Mouse (Mus musculus) B cell, adult 2 months (primary cell): ENCODE data around the gene Cklf.
"Not testable (repeated sequence)": the region's sequence is repeated elsewhere in the genome, so short reads cannot be mapped to it uniquely, and the experiment has no call there.

ENCODE experiments used
- DNase-seq, 2 experiments: peaks; one replicate each; pipeline ENCODE4 v3.0.0; 2022

The Cklf gene

GRCm38 (mm10) chr8:104250439-104251367 is at the start of gene Cklf:
Gene Cklf (plus strand): TSS chr8:104250861.
- peak; percentile 89 to 90 for DNase-seq

DNA sequence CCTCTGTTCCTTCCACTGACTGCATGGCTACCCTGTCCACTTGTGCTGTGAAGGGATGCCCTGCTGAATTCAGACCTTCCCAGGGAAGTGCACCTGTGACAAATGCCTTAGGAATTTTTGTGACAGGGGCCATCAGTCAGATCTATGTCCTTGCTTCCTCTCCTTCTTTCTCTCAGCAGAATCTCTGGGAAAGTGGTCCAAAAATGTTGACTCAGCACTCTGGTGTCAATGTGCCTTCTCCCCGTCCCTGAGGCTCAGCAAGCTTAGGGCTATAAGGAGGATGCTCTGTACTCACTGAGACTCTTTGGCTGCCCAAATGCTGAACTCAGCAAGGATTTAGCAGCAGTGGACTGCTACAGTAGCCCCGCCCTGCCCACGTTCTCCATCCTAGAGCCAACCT is 49.0 kb upstream of the Cklf start:
- no peak for DNase-seq

DNA sequence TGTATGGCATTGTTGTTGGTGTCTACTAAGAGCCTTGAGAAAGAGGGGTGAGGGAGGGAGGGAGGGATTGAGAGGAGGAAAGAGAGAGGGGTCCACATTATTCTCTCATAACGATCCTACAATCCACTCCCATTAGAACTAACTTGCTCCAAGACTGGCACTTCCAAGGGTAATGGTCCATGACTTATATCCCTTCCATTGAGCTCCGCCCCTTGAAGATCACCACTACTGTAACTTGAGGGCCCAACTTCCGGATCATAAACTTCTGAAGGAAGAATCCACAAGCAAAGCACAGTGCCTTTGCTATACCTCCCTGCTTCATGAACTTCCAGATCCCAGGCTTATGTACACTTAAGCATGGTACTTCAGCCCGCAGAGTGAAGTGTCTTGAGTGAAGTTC is 48.3 kb upstream of the Cklf start:
- DNase-seq: no peak

DNA sequence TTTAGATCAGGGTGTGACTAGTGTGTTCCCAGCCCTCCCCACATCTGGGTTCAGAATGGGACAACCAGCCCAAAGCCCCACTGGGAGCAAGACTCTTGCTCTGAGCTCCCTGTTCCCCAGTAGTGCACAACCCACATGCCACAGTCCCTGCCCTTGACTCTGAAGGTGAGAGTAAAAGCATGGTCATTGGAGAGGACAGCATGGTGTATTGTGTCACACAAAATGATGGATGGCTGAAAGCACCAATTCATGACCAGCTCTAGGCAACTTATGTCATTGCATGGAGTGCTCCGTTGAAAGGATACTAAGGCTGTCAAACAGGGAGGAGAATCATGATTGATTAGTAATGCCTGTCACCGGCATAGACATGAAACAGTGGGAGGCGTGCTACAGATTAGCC is 45.4 kb upstream of the Cklf start:
- no peak for DNase-seq

DNA sequence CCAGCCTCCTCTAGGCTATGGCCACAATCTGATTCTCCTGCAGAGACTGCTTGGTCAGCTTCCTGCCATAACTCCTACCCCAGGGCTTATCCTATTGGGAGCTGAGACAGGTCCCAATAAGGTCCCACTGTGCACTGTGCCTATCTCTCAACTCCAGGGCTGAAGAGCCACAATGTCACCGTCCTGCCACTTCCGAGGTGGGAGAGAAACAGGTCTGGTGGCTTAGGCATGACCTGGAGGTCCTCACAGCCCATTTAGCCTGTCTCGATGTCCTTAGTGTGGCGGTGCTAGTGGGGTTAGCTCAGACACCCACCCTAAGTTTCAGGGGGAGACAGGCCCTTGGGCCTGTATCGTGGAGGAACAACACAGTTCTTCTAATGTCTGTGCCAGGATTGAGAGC is 33.1 kb upstream of the Cklf start:
- DNase-seq: no peak

DNA sequence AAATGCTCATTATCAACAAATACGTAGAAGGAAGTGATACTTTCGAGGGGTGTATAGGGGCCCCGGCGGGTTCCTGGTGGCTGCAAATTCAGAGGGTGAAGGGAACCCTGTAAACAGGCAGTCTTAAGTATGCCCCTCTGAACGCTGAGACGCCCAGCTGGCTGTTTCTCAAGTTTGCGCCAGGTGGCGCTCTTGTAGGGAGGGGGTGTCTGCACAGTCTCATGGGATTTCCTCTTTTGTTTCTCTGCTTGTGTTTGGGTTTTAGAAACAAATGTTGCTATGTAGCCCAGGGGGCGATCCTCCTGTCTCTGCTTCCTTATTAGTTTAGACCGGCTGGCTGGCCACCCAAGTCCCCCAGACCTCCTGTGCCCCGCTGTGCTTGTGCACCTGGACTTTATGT is 31.6 kb upstream of the Cklf start:
- DNase-seq: peak; percentile 82

DNA sequence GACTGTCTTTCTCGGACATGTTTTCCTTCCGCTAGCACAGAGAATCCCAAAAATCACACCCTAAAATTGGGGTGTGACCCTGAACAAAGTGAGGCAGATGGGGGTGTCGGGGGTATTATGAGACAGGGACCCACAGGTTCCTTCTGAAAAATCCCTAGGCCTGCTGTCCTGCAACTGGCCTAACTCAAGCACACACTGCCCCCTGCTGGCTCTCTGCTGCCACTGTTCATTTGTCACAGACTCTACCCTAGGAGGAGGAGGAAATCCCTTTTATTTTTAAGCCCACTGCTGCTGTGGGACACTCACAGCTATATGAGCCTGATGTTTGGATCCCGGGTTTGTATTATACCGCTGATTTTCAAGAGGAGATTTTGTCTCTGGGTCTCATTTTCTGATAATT is 30.9 kb upstream of the Cklf start:
- peak; percentile 83 to 84 for DNase-seq

GRCm38 (mm10) chr8:104227048-104227447 is 23.6 kb upstream of the Cklf start:
- DNase-seq: no peak

DNA sequence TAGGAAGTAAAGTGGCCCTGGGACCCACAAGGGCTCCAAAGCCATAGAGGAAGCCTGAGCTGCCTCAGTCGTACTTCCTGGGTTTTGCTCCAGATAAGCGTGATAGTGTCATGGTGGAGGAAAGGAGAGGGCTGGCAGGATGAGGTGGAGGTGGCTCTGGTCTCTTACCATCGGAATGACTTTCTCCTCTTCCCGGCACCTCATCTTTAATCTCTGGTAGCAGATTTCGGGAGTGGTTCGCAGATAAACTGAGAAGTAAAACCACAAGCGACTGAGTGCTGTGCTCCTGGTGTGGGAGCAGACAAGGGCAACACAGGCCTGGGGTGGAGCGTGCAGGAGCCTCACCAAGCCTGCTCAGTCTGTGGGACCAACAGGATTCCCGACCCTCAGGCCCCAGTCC is 20.3 kb upstream of the Cklf start:
- no peak for DNase-seq

GRCm38 (mm10) chr8:104232039-104232438 is 18.6 kb upstream of the Cklf start:
- DNase-seq: no peak

GRCm38 (mm10) chr8:104232919-104233318 is 17.7 kb upstream of the Cklf start:
- DNase-seq: peak; percentile 32 to 34

GRCm38 (mm10) chr8:104234573-104234972 is 16.1 kb upstream of the Cklf start:
- DNase-seq: no peak

DNA sequence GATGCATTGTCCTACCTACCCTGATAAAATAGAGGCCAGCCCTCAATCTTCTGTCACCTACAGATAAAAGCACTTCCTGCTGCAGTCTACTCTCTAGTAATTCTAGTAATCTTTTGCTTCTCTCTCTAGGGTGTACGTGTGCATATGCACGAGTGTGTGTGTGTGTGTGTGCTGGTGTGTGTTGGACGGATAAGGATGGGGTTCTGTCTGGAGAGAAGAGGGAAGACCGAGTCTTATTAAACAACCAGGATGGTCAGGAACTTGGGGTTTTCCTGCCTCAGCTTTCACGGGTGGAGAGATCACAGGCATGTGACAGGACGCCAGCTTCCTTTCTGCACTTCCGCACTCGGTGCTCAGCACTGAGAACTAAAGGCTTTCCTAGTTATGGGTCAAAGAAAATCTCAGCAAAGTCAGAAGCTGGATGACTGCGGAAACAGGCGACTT is 11.2 kb upstream of the Cklf start:
- DNase-seq: peak; percentile 55

- no peak for DNase-seq
These were observed 8.5 kb upstream of the Cklf start for GRCm38 (mm10) chr8:104242038-104242644.

GRCm38 (mm10) chr8:104246621-104247020 is 4.0 kb upstream of the Cklf start:
- DNase-seq: no peak

DNA sequence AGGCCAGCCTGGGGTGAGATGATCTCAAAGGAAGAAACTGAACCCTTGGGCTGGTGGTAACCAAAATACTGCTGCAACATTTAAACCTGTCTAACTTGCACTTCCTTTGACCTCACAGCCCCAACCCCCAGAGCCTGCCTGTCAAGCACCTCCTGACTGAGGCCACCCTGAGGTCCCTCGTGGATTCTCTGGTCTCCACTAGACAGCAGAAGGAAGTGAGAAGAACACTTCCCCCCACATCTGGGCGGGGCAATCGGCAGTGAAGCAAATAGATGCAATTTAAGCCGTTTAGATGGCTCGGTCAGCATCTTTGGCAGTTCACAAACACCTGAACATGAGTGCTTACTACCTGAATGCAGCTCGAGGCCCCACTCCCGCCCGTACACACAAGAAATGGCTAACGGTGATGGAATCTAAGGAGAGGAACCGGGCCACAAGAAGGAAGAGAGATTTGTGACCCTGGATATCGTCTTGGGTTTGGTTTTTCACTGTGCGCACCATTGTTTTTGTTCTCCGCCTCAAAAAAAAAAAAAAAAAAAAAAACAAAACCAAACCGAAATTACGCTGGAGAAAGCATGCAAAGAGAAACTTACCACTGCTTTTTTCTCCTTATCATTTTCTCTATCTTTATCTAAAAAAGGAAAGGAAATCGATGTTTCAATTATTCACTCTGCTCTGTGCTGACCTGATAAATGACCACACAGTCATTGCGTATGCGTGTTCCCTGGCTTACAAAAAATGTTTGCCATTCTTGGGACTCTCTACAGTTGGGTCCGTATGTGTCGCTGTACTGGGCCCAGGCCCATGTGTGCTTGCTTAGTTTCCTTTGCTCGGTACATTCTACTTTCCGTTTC is 3.4 kb upstream of the Cklf start:
- DNase-seq: peak; percentile 94 to 97

DNA sequence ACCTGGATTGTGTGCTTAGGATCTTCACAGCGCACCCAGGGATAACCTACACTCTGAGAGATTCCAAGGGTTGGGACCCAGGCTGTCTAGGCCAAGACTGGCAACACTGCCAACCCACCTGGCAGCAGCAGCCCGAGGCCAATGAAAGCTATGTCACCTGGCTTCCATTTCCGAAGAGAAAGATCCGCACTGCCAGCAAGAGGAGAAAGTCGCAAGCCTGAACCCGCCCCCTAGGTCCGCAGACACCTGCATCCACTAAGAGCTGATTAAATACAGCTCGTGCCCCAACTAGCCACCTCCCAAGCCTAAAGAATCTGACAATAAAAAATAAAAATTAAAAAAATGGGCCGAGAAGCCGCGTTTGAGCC is 2.8 kb upstream of the Cklf start:
- DNase-seq: peak in 1 of 2 experiments; percentile 71

DNA sequence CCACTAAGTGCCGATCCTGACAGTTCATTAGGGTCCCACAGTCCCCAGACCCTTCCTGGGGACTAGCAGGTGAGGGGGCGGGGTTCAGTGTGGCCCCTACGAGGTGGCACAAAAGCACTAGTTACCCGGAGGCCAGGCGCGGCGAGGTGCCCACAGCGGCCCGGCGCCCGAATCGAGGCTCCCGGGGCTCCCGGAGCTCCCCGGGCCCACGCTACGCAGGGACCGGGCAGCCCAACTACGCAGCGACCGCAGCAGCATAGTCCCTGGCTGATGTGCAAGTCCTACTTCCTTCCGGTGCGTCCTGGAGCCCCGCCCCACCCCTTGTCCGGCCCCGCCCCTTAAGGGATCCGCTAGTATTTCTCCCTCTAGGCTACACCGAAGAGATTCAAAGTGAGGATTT is 2.4 kb upstream of the Cklf start, which contains the start of gene Tk2:
Gene Tk2, minus strand, starts transcription at position 283 of the 400 bp plus-strand sequence.
- DNase-seq: peak; percentile 84

DNA sequence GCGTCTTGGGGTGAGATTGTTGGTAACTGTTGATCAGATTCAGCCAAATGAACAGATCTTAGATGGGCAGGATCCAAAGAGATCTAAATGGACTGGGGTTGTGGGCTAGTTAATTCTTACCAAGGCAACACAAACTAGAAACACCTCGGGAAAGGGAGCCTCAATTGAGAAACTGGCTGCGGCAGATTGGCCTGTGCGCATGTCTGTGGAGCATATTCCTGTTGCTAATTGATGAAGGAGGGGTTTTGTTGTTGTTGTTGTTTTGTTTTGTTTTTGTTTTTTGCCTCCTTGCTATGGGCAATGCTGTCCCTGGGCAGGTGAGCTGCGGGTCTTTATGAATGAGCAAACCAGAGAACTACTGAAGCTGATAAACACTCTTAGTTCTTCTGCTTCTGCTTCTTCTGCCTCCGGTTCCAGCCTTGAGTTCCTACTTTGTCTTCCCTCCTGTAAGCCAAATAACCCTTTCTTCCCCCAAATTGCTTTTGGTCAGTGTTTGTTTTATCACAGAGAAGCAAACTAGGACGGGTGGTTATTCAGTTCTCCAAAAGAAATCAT is 1.1 kb upstream of the Cklf start:
- no peak for DNase-seq

- no peak for DNase-seq
These were observed 800 bp downstream of the Cklf start for GRCm38 (mm10) chr8:104251461-104251860.

DNA sequence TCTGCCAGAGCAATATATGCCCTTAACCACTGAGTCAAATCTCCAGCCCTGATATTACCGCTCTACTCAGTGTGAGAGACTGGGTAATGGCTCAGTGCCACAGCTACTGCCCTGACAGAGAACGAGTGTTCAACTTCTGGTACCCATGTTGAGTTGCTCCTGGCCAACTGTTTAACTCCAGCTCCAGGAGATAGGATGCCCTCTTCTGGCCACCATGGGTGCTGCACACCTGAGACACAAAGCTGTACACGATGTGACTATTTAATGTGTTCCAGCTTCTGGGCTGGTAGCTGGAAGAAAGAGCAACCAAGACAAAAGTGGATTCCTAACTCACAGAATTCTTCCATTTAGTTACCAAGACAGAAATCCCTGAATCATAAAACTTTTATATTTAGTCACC is 2.4 kb downstream of the Cklf start:
- peak; percentile 77 to 83 for DNase-seq

DNA sequence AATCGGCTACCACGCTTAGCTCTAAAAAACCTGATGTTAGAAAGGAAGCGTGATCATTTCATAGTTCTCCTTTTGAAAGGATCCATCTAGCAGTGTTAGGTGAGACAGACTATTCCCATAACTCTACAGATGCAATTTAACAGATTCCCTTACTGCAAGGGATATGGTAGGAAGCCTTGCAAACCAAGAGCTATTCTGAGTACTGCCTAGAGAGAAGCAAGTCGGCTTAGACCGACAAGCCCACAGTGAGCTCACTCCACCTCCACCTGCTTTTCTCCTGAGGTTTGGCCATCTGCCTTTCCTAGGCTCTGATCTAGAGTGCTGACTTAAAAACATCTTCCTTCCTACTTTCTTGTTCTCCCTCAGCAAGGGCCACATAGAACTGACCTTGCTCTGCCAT is 11.1 kb downstream of the Cklf start:
- not testable (repeated sequence) for DNase-seq
